ENCODE assay signal across 11 mouse cellular contexts in genomic region chr11:55120821-55121271, GRCm38 (mm10). TPM values are rescaled to one million over a fixed set of nuclear protein-coding genes. Genes with fewer than 3 reads are reported as not detected.
DNase-seq lines count a peak whose midpoint lies in the region; ATAC-seq lines count a peak whose summit lies in the region.
"Had no signal": no experiment of that assay in that cellular context is flagged by ENCODE, and none has a peak within 500 bp of the region (broad histone marks: within the 10 kb centered on the region; RNA-seq: fewer than 3 reads in every experiment).

No protein-coding gene starts in this region.

- H3K27ac ChIP-seq in heart, embryonic 11.5 days (ENCODE audit: low read depth, low read length) = peak overlapping the region; percentile 12; the same call in 1 of the 2 replicates
- H3K27ac ChIP-seq in midbrain, embryonic 16.5 days (ENCODE audit: low read length) = peak overlapping the region; percentile 69
- H3K27ac ChIP-seq in midbrain, embryonic 10.5 days (replicated peaks) = no peak overlapping the region
- peak overlapping the region; percentile 18 for H3K27ac ChIP-seq in liver, embryonic 16.5 days (ENCODE audit: low read length)
- H3K27ac ChIP-seq: neural tube, embryonic 13.5 days had no signal

- no peaks in the 10 kb centered on the region for H3K4me1 ChIP-seq in heart, embryonic 11.5 days (ENCODE audit: control insufficient read depth, insufficient read depth, low read length)
- peaks cover 2% of the 10 kb centered on the region; the same call in 1 of the 2 replicates for H3K4me1 ChIP-seq in midbrain, embryonic 16.5 days (ENCODE audit: control insufficient read depth, insufficient read depth, low read length)
- H3K4me1 ChIP-seq in midbrain, embryonic 10.5 days = no peaks in the 10 kb centered on the region
- no peaks in the 10 kb centered on the region; the same call in 1 of the 2 replicates for H3K4me1 ChIP-seq in liver, embryonic 16.5 days (ENCODE audit: control insufficient read depth, low read depth, low read length)
- H3K4me1 ChIP-seq: neural tube, embryonic 13.5 days had no signal

- no peaks in the 10 kb centered on the region for H3K36me3 ChIP-seq in heart, embryonic 11.5 days (ENCODE audit: control insufficient read depth, insufficient read depth, low read length)
- no peaks in the 10 kb centered on the region for H3K36me3 ChIP-seq in midbrain, embryonic 16.5 days (ENCODE audit: control insufficient read depth, insufficient read depth, low read length)
- no peaks in the 10 kb centered on the region for H3K36me3 ChIP-seq in midbrain, embryonic 10.5 days
- no peaks in the 10 kb centered on the region for H3K36me3 ChIP-seq in liver, embryonic 16.5 days (ENCODE audit: control insufficient read depth, insufficient read depth)
- H3K36me3 ChIP-seq: neural tube, embryonic 13.5 days had no signal

- no peak overlapping the region for H3K4me2 ChIP-seq in heart, embryonic 11.5 days
- no peak overlapping the region for H3K4me2 ChIP-seq in midbrain, embryonic 16.5 days (ENCODE audit: low read length)
- no peak overlapping the region for H3K4me2 ChIP-seq in liver, embryonic 16.5 days (ENCODE audit: low read depth, low read length)
- H3K4me2 ChIP-seq: neural tube, embryonic 13.5 days had no signal

- peaks cover 2% of the 10 kb centered on the region; the same call in 1 of the 2 replicates for H3K9me3 ChIP-seq in heart, embryonic 11.5 days (replicated peaks; ENCODE audit: control insufficient read depth, low read length)
- H3K9me3 ChIP-seq in midbrain, embryonic 16.5 days (replicated peaks; ENCODE audit: control insufficient read depth, low read length, poor library complexity, severe bottlenecking) = no peaks in the 10 kb centered on the region
- H3K9me3 ChIP-seq in midbrain, embryonic 10.5 days (replicated peaks) = peaks cover 6% of the 10 kb centered on the region; the same call in 1 of the 2 replicates
- no peaks in the 10 kb centered on the region for H3K9me3 ChIP-seq in liver, embryonic 16.5 days (replicated peaks; ENCODE audit: control insufficient read depth, low read length)

- no peak for DNase-seq in heart, adult 8-10 months (ENCODE audit: low spot score)
- no peak for DNase-seq in midbrain, embryonic 10.5 days (ENCODE audit: low spot score)
- DNase-seq in thymus, postnatal 0 days (ENCODE audit: low spot score) = peak; percentile 82
- no peak for DNase-seq in right cerebral cortex, postnatal 4 days
- no peak for DNase-seq in kidney, postnatal 4 days

- no peak for ATAC-seq in heart, embryonic 11.5 days (replicated peaks; ENCODE audit: insufficient number of reproducible peaks, low FRiP score, low TSS enrichment)
- ATAC-seq in midbrain, embryonic 16.5 days = no peak
- ATAC-seq in liver, embryonic 16.5 days (ENCODE audit: low read depth) = 0 out of 2 replicates have a peak, but pooled peaks have one; percentile 16

- no peak overlapping the region for H3K4me3 ChIP-seq in heart, embryonic 11.5 days (ENCODE audit: low read depth, low read length)
- H3K4me3 ChIP-seq in midbrain, embryonic 16.5 days (ENCODE audit: low read depth, low read length) = no peak overlapping the region
- H3K4me3 ChIP-seq in midbrain, embryonic 10.5 days = no peak overlapping the region
- H3K4me3 ChIP-seq in liver, embryonic 16.5 days (ENCODE audit: low read depth, low read length) = no peak overlapping the region
- H3K4me3 ChIP-seq: neural tube, embryonic 13.5 days had no signal

- 82% methylated on average over 8 of the region's 8 CpGs for WGBS in heart, embryonic 11.5 days (ENCODE audit: insufficient replicate concordance)
- WGBS in midbrain, embryonic 16.5 days = 76% methylated on average over 8 of the region's 8 CpGs
- WGBS in midbrain, embryonic 10.5 days = 84% methylated on average over 8 of the region's 8 CpGs
- WGBS in liver, embryonic 16.5 days (ENCODE audit: insufficient replicate concordance) = 33% methylated on average over 8 of the region's 8 CpGs

- H3K9ac ChIP-seq in heart, embryonic 11.5 days (ENCODE audit: low read depth, low read length) = no peak overlapping the region
- H3K9ac ChIP-seq in midbrain, embryonic 16.5 days (ENCODE audit: low read depth, low read length) = no peak overlapping the region
- no peak overlapping the region for H3K9ac ChIP-seq in liver, embryonic 16.5 days (ENCODE audit: low read depth, low read length)
- H3K9ac ChIP-seq: neural tube, embryonic 13.5 days had no signal

- H3K27me3 ChIP-seq in heart, embryonic 11.5 days (ENCODE audit: control insufficient read depth, insufficient read depth, low read length) = no peaks in the 10 kb centered on the region
- H3K27me3 ChIP-seq in midbrain, embryonic 16.5 days (ENCODE audit: control insufficient read depth, insufficient read depth, low read depth, low read length) = no peaks in the 10 kb centered on the region
- no peaks in the 10 kb centered on the region for H3K27me3 ChIP-seq in midbrain, embryonic 10.5 days (ENCODE audit: low read depth, poor library complexity, severe bottlenecking)
- no peaks in the 10 kb centered on the region for H3K27me3 ChIP-seq in liver, embryonic 16.5 days (ENCODE audit: control insufficient read depth, insufficient read depth, low read depth, low read length)
- H3K27me3 ChIP-seq: CH12.LX; neural tube, embryonic 13.5 days had no signal

RNA-seq across cellular contexts. Expression of gene Gm2a, which starts 22.9 kb away (rescaled TPM):
- polyA plus RNA-seq in heart, embryonic 11.5 days (2014; fragmentation: Nextera tagmentation; extraction: Ambion mirVana) = 50.0 and 51.9 TPM in 2 replicates
- total RNA-seq in heart, adult 8-10 months (2022) = 10 to 100 TPM in 2 of 4 experiments, 1 to 10 TPM in 2; 9.4 to 10.7 (median 10.1) TPM
- polyA plus RNA-seq in midbrain, embryonic 16.5 days (2015; fragmentation: Nextera tagmentation; extraction: Ambion mirVana) = 22.3 and 32.5 TPM in 2 replicates
- polyA plus RNA-seq in midbrain, embryonic 10.5 days (2016; fragmentation: Nextera tagmentation; extraction: Ambion mirVana) = 9.3 and 11.9 TPM in 2 replicates
- 27.4 and 32.6 TPM in 2 replicates for polyA plus RNA-seq in liver, embryonic 16.5 days (2015; fragmentation: Nextera tagmentation; extraction: Ambion mirVana)
- 27.4 and 30.4 TPM in 2 replicates for polyA plus RNA-seq in thymus, postnatal 0 days (2015; fragmentation: Nextera tagmentation; extraction: Ambion mirVana)

RNA-seq across cellular contexts. Expression of gene Slc36a3, which starts 30.7 kb away (rescaled TPM):
- not detected in 2 replicates for polyA plus RNA-seq in heart, embryonic 11.5 days (2014; fragmentation: Nextera tagmentation; extraction: Ambion mirVana)
- total RNA-seq in heart, adult 8-10 months (2022) = not detected
- not detected in 2 replicates for polyA plus RNA-seq in midbrain, embryonic 16.5 days (2015; fragmentation: Nextera tagmentation; extraction: Ambion mirVana)
- not detected in 2 replicates for polyA plus RNA-seq in midbrain, embryonic 10.5 days (2016; fragmentation: Nextera tagmentation; extraction: Ambion mirVana)
- not detected in 2 replicates for polyA plus RNA-seq in liver, embryonic 16.5 days (2015; fragmentation: Nextera tagmentation; extraction: Ambion mirVana)
- 0.08 and 0.18 TPM in 2 replicates for polyA plus RNA-seq in thymus, postnatal 0 days (2015; fragmentation: Nextera tagmentation; extraction: Ambion mirVana)
- total RNA-seq: adrenal gland, postnatal 4 days had no signal
- polyA plus RNA-seq: neural tube, embryonic 13.5 days had no signal

RNA-seq across cellular contexts. Expression of gene Ccdc69, which starts 42.9 kb away (rescaled TPM):
- polyA plus RNA-seq in heart, embryonic 11.5 days (2014; fragmentation: Nextera tagmentation; extraction: Ambion mirVana) = 16.5 and 17.1 TPM in 2 replicates
- total RNA-seq in heart, adult 8-10 months (2022) = 1 to 10 TPM; 5.9 to 9.4 (median 6.5) TPM
- 0.19 and 0.27 TPM in 2 replicates for polyA plus RNA-seq in midbrain, embryonic 16.5 days (2015; fragmentation: Nextera tagmentation; extraction: Ambion mirVana)
- polyA plus RNA-seq in midbrain, embryonic 10.5 days (2016; fragmentation: Nextera tagmentation; extraction: Ambion mirVana) = 0.34 and 0.39 TPM in 2 replicates
- polyA plus RNA-seq in liver, embryonic 16.5 days (2015; fragmentation: Nextera tagmentation; extraction: Ambion mirVana) = 1.3 TPM in 2 replicates
- polyA plus RNA-seq in thymus, postnatal 0 days (2015; fragmentation: Nextera tagmentation; extraction: Ambion mirVana) = 25.4 and 26.8 TPM in 2 replicates
